Mouse (Mus musculus): ENCODE measurements around the gene Speg.

Speg gene

GRCm38 (mm10) chr1:75365510-75366137 is 9.5 kb upstream of the Speg start:
- DNase-seq, result no peak

- peak; percentile 28 to 54 for DNase-seq
Measured at GRCm38 (mm10) chr1:75369360-75369983, 5.6 kb upstream of the Speg start.

DNA sequence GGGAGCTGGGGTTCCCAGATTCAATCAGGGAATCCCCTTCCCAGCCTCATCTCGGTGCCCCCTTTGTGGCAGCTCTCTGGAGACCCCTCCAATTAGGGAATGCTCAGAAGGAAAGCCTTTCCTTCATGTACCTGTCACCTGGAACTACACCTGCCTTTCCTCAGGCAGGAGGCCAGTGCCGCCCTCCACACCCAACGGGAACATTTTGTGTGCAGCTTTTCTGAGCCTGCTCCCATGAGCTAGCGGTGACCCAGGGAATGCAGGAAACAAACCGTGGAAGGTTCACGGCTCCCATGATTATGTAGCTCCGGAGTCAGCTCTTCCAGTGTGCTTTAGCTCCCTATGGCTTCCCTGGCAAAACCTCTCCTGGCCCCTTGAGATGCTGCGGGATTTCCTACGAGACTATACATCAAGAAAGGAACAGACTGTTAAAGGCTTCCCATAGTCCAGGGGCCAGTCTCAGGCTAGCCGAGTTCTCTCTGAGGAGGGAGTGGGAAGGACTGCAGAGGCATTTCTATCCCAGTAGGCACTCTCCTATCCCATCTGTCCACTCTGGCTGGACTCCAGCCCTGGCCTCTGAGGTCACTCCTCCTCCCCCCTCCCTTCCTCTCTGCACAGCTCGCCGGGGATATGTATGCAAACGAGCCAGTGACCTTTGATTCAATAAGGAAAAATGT is 5.0 kb upstream of the Speg start:
- DNase-seq, result peak; percentile 81 to 82

- peak; percentile 52 to 66 for DNase-seq
Measured at GRCm38 (mm10) chr1:75371317-75372095, 3.6 kb upstream of the Speg start.

GRCm38 (mm10) chr1:75372450-75372849 is 2.6 kb upstream of the Speg start:
- DNase-seq, result no peak

DNA sequence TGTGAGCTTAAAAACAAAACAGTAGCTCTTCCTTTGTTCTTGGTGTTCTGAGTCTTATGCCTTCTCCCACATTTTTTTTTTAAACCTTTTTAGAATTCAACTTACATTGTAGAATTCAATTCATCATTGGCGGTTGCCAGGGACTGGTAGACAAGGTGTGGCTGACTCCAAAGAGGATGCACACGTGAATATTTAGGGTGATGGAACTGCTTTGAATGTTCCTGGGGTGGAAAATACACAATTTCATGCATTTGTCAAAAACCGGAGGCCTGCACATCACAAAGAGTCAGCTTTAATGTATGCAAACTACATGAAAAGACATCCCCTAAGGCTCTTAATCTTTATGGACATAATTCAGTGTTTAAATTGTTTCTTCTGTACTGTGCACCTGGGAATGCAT is 1.8 kb upstream of the Speg start:
- DNase-seq, result no peak

- DNase-seq, result no peak
Measured at GRCm38 (mm10) chr1:75379196-75379595, 4.1 kb downstream of the Speg start.

- DNase-seq, result no peak
Measured at GRCm38 (mm10) chr1:75379931-75380330, 4.8 kb downstream of the Speg start.

DNA sequence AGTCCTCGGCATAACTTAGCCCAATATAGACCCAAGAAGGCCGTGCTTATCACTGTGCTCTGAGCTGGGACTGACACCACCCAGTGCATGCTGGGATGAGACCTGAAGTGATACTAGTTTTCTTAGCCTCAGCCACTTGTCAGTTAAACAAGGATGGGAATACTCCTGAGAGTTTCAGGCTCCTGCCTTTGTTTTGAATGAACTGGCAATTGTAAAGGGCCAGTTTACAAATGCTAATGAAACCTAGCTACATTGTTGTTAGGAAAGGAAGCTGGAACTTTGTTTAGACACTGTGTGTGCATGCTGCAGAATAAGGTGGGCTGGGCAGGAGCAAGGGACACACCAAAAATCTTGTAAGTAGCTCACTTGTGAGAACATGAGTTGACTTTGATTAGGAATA is 5.9 kb downstream of the Speg start:
- DNase-seq, result peak in 1 of 2 experiments; percentile 14

GRCm38 (mm10) chr1:75381482-75382355 is 6.6 kb downstream of the Speg start:
- peak; percentile 47 to 62 for DNase-seq

GRCm38 (mm10) chr1:75382356-75383071 is 7.4 kb downstream of the Speg start:
- peak; percentile 39 to 65 for DNase-seq

- DNase-seq, result peak in 1 of 2 experiments; percentile 36
Measured at GRCm38 (mm10) chr1:75384470-75385141, 9.5 kb downstream of the Speg start.

GRCm38 (mm10) chr1:75385142-75385730 is 10.1 kb downstream of the Speg start:
- peak in 1 of 2 experiments; percentile 17 for DNase-seq

DNA sequence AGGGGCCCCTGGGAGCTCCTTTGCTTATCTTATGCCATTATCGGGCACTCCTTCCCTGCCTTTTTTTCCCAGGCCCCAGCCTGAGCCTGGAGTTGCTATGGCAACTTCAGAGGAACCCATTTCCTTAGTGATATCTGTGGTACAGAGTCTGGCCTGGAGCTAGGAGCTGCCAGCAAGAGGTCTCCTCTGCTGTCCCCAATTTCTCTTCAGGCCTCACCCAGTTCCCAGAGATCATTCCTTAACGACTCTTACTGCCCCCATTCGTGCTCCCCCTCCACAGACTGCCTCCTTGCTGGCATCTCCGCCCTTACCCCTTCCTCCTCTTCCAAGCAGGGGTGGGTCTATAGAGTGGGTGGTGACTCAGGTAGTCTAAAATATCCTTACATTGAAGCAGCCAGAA is 11.1 kb downstream of the Speg start:
- peak in 1 of 2 experiments; percentile 26 for DNase-seq

- no peak for DNase-seq
Measured at GRCm38 (mm10) chr1:75387469-75387928, 12.4 kb downstream of the Speg start.

GRCm38 (mm10) chr1:75387929-75388897 is 13.1 kb downstream of the Speg start:
- DNase-seq, result no peak

DNA sequence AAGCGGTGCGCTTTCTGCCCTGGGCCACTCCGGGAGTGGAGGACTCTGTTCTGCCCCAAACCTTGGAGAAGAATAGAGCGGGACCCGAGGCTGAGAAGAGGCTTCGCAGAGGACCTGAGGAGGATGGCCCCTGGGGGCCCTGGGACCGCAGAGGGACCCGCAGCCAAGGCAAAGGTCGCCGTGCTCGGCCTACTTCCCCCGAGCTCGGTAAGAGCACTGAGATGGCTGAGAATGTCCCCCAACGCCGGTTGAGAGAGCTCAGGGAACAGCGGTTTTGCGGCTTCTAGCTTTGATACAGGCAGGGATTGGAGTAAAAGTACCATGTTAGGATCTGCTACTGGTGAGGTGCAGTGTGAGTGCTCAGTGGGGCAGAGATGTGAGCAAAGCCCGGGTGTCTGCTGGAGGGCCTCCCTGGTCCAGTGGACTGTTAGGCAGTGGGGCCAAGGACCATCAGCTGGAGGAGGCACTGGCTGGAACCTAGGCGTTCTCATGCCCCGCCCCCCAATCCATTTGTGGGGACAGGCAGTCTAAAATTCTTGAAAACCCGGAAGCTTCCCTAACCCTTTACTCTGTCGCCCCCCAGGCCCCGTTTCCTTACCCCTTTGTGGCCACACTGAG is 13.9 kb downstream of the Speg start:
- DNase-seq, result no peak

GRCm38 (mm10) chr1:75393139-75393538 is 18.0 kb downstream of the Speg start:
- DNase-seq, result no peak

- DNase-seq, result no peak
Measured at GRCm38 (mm10) chr1:75393846-75394245, 18.7 kb downstream of the Speg start.

All from kidney, postnatal 25 days (tissue).